Mouse (Mus musculus): Measurements from ENCODE around the gene Calm3. TPM values are rescaled to one million over a fixed set of nuclear protein-coding genes. Genes with fewer than 3 reads are reported as not detected.

The Calm3 gene
- polyA plus RNA-seq, 1 experiment from 2014 or later, result 111 TPM

GRCm38 (mm10) chr7:16911904-16912303 is 12.0 kb downstream of the Calm3 start:
- no peak overlapping the region for H3K4me3 ChIP-seq
- H3K9ac ChIP-seq, result no peak overlapping the region; the same call in 1 of the 2 replicates
- ATAC-seq (ENCODE audit: insufficient number of reproducible peaks, insufficient read depth, low FRiP score, low TSS enrichment, low read depth), result no peak
- H3K9me3 ChIP-seq, result no peaks in the 10 kb centered on the region
- H3K27me3 ChIP-seq, result no peaks in the 10 kb centered on the region
- no peak overlapping the region for H3K4me2 ChIP-seq
- no peak overlapping the region for H3K27ac ChIP-seq
- peaks cover 27% of the 10 kb centered on the region for H3K4me1 ChIP-seq
- peaks cover 28% of the 10 kb centered on the region for H3K36me3 ChIP-seq
- 91% methylated on average over 3 of the region's 3 CpGs for WGBS

- H3K4me1 ChIP-seq, result peaks cover 44% of the 10 kb centered on the region
- H3K9me3 ChIP-seq, result no peaks in the 10 kb centered on the region
- H3K27ac ChIP-seq, result no peak overlapping the region
- peaks cover 8% of the 10 kb centered on the region for H3K36me3 ChIP-seq
- no peaks in the 10 kb centered on the region for H3K27me3 ChIP-seq
- WGBS, result 44% methylated on average over 10 of the region's 10 CpGs
- no peak for ATAC-seq (ENCODE audit: insufficient number of reproducible peaks, insufficient read depth, low FRiP score, low TSS enrichment, low read depth)
- no peak overlapping the region for H3K4me3 ChIP-seq
- H3K9ac ChIP-seq, result 0 out of 2 replicates have a peak overlapping the region, but pooled peaks have one; percentile 41
- H3K4me2 ChIP-seq, result no peak overlapping the region
Measured at GRCm38 (mm10) chr7:16909909-16910308, 14.0 kb downstream of the Calm3 start.

- H3K27me3 ChIP-seq, result no peaks in the 10 kb centered on the region
- no peak overlapping the region for H3K4me3 ChIP-seq
- no peak overlapping the region for H3K27ac ChIP-seq
- H3K4me2 ChIP-seq, result no peak overlapping the region
- peaks cover 47% of the 10 kb centered on the region for H3K4me1 ChIP-seq
- WGBS, result 62% methylated on average over 11 of the region's 11 CpGs
- H3K36me3 ChIP-seq, result no peaks in the 10 kb centered on the region
- no peak for ATAC-seq (ENCODE audit: insufficient number of reproducible peaks, insufficient read depth, low FRiP score, low TSS enrichment, low read depth)
- H3K9me3 ChIP-seq, result no peaks in the 10 kb centered on the region
- H3K9ac ChIP-seq, result peak overlapping the region; percentile 32; the same call in 1 of the 2 replicates
Measured at GRCm38 (mm10) chr7:16908859-16909258, 15.1 kb downstream of the Calm3 start.

GRCm38 (mm10) chr7:16908367-16908766 is 15.5 kb downstream of the Calm3 start:
- no peak for ATAC-seq (ENCODE audit: insufficient number of reproducible peaks, insufficient read depth, low FRiP score, low TSS enrichment, low read depth)
- no peak overlapping the region for H3K4me2 ChIP-seq

GRCm38 (mm10) chr7:16907842-16908241 is 16.1 kb downstream of the Calm3 start:
- no peaks in the 10 kb centered on the region for H3K36me3 ChIP-seq
- H3K4me3 ChIP-seq, result no peak overlapping the region
- H3K4me1 ChIP-seq, result peaks cover 44% of the 10 kb centered on the region
- no peak for ATAC-seq (ENCODE audit: insufficient number of reproducible peaks, insufficient read depth, low FRiP score, low TSS enrichment, low read depth)
- no peaks in the 10 kb centered on the region for H3K27me3 ChIP-seq
- 73% methylated on average over 7 of the region's 7 CpGs for WGBS
- no peak overlapping the region for H3K27ac ChIP-seq
- H3K9ac ChIP-seq, result 0 out of 2 replicates have a peak overlapping the region, but pooled peaks have one; percentile 32
- H3K9me3 ChIP-seq, result no peaks in the 10 kb centered on the region
- H3K4me2 ChIP-seq, result no peak overlapping the region

More at GRCm38 (mm10) chr7:16908367-16908766, 15.5 kb downstream of the Calm3 start:
- Histone ChIP-seq H3K27me3 (no peaks in the 10 kb centered on the region), H3K27ac (no peak overlapping the region), H3K9me3 (no peaks in the 10 kb centered on the region), H3K4me1 (peaks cover 44% of the 10 kb centered on the region), H3K36me3 (no peaks in the 10 kb centered on the region), H3K4me3 (no peak overlapping the region), H3K9ac (peak overlapping the region; percentile 32; the same call in 1 of the 2 replicates)
- WGBS, result 45% methylated on average over 11 of the region's 11 CpGs

GRCm38 (mm10) chr7:16906889-16907559 is 16.9 kb downstream of the Calm3 start:
- Histone ChIP-seq H3K9me3 (no peaks in the 10 kb centered on the region), H3K4me2 (no peak overlapping the region), H3K36me3 (no peaks in the 10 kb centered on the region), H3K27ac (no peak overlapping the region), H3K4me1 (peaks cover 41% of the 10 kb centered on the region), H3K4me3 (no peak overlapping the region), H3K27me3 (no peaks in the 10 kb centered on the region), H3K9ac (0 out of 2 replicates have a peak overlapping the region, but pooled peaks have one; percentile 40)
- 92% methylated on average over 41 of the region's 41 CpGs for WGBS
- no peak for ATAC-seq (ENCODE audit: insufficient number of reproducible peaks, insufficient read depth, low FRiP score, low TSS enrichment, low read depth)

- no peak within 1 kb of the TSS for H3K27ac ChIP-seq
- WGBS, result under 1% methylated on average over 6 of the region's 6 CpGs
Measured at GRCm38 (mm10) chr7:16906281-16906680, 17.6 kb downstream of the Calm3 start, which contains the start of gene Ptgir. Gene Ptgir, plus strand, starts transcription at chr7:16906490.

GRCm38 (mm10) chr7:16905491-16906021 is 18.4 kb downstream of the Calm3 start:
- ATAC-seq (ENCODE audit: insufficient number of reproducible peaks, insufficient read depth, low FRiP score, low TSS enrichment, low read depth), result no peak
- H3K9me3 ChIP-seq, result no peaks in the 10 kb centered on the region
- no peaks in the 10 kb centered on the region for H3K36me3 ChIP-seq
- H3K4me2 ChIP-seq, result no peak overlapping the region
- no peaks in the 10 kb centered on the region for H3K27me3 ChIP-seq
- no peak overlapping the region for H3K9ac ChIP-seq
- 44% methylated on average over 9 of the region's 9 CpGs for WGBS
- H3K4me3 ChIP-seq, result no peak overlapping the region
- peaks cover 49% of the 10 kb centered on the region for H3K4me1 ChIP-seq
- no peak overlapping the region for H3K27ac ChIP-seq

More at GRCm38 (mm10) chr7:16906281-16906680, 17.6 kb downstream of the Calm3 start, which contains the start of gene Ptgir:
- Histone ChIP-seq H3K36me3 (no peaks in the 10 kb centered on the region), H3K9ac (0 out of 2 replicates have a peak within 1 kb of the TSS, but pooled peaks have one; percentile 40), H3K4me1 (peaks cover 46% of the 10 kb centered on the region), H3K4me2 (peak within 1 kb of the TSS; percentile 7; the same call in 1 of the 2 replicates), H3K4me3 (no peak within 1 kb of the TSS), H3K9me3 (no peaks in the 10 kb centered on the region), H3K27me3 (no peaks in the 10 kb centered on the region)
- no peak for ATAC-seq (ENCODE audit: insufficient number of reproducible peaks, insufficient read depth, low FRiP score, low TSS enrichment, low read depth)

- Histone ChIP-seq H3K36me3 (no peaks in the 10 kb centered on the region), H3K4me2 (no peak overlapping the region), H3K9ac (no peak overlapping the region), H3K27me3 (no peaks in the 10 kb centered on the region), H3K4me3 (no peak overlapping the region), H3K9me3 (no peaks in the 10 kb centered on the region), H3K27ac (no peak overlapping the region), H3K4me1 (peaks cover 59% of the 10 kb centered on the region)
- no peak for ATAC-seq (ENCODE audit: insufficient number of reproducible peaks, insufficient read depth, low FRiP score, low TSS enrichment, low read depth)
- 50% methylated on average over 9 of the region's 10 CpGs for WGBS
Measured at GRCm38 (mm10) chr7:16904120-16904675, 19.7 kb downstream of the Calm3 start.

- H3K36me3 ChIP-seq, result no peaks in the 10 kb centered on the region
- 86% methylated on average over 2 of the region's 2 CpGs for WGBS
- H3K9me3 ChIP-seq, result no peaks in the 10 kb centered on the region
- H3K4me2 ChIP-seq, result no peak overlapping the region
- no peak overlapping the region for H3K27ac ChIP-seq
- no peak for ATAC-seq (ENCODE audit: insufficient number of reproducible peaks, insufficient read depth, low FRiP score, low TSS enrichment, low read depth)
- no peak overlapping the region for H3K4me3 ChIP-seq
- H3K9ac ChIP-seq, result no peak overlapping the region
- H3K27me3 ChIP-seq, result no peaks in the 10 kb centered on the region
- peaks cover 55% of the 10 kb centered on the region for H3K4me1 ChIP-seq
Measured at GRCm38 (mm10) chr7:16903439-16903955, 20.4 kb downstream of the Calm3 start.

- no peaks in the 10 kb centered on the region for H3K27me3 ChIP-seq
- H3K36me3 ChIP-seq, result 0 out of 2 replicates have a peak, but pooled peaks cover 4% of the 10 kb centered on the region
- WGBS, result 12% methylated on average over 5 of the region's 5 CpGs
- H3K9ac ChIP-seq, result 0 out of 2 replicates have a peak overlapping the region, but pooled peaks have one; percentile 36
- no peak for ATAC-seq (ENCODE audit: insufficient number of reproducible peaks, insufficient read depth, low FRiP score, low TSS enrichment, low read depth)
- H3K4me3 ChIP-seq, result no peak overlapping the region
- no peaks in the 10 kb centered on the region for H3K9me3 ChIP-seq
- no peak overlapping the region for H3K27ac ChIP-seq
- H3K4me2 ChIP-seq, result no peak overlapping the region
- peaks cover 35% of the 10 kb centered on the region for H3K4me1 ChIP-seq
Measured at GRCm38 (mm10) chr7:16900526-16900925, 23.4 kb downstream of the Calm3 start.

Data from embryonic facial prominence, embryonic 13.5 days (tissue).